ENCODE assay signal across 7 mouse cellular contexts in genomic region chr19:8818801-8819595, GRCm38 (mm10). TPM values are rescaled to one million over a fixed set of nuclear protein-coding genes. Genes with fewer than 3 reads are reported as not detected.
DNase-seq lines count a peak whose midpoint lies in the region; ATAC-seq lines count a peak whose summit lies in the region.

Gene Ttc9c (minus strand): TSS chr19:8819333.

- H3K27ac ChIP-seq in embryonic facial prominence, embryonic 10.5 days (replicated peaks): peak within 1 kb of the TSS; percentile 97
- peak within 1 kb of the TSS; percentile 100 for H3K27ac ChIP-seq in intestine, embryonic 15.5 days

- peak within 1 kb of the TSS; percentile 80 for H3K4me2 ChIP-seq in intestine, embryonic 15.5 days (replicated peaks)

- H3K9ac ChIP-seq in intestine, embryonic 15.5 days: peak within 1 kb of the TSS; percentile 98

- no peaks in the 10 kb centered on the region for H3K27me3 ChIP-seq in embryonic facial prominence, embryonic 10.5 days (replicated peaks; ENCODE audit: low read depth, poor library complexity, severe bottlenecking)
- no peaks in the 10 kb centered on the region for H3K27me3 ChIP-seq in intestine, embryonic 15.5 days (replicated peaks)

- H3K9me3 ChIP-seq in embryonic facial prominence, embryonic 10.5 days: no peaks in the 10 kb centered on the region
- H3K9me3 ChIP-seq in intestine, embryonic 15.5 days: no peaks in the 10 kb centered on the region

- peak within 1 kb of the TSS; percentile 100 for H3K4me3 ChIP-seq in embryonic facial prominence, embryonic 10.5 days
- H3K4me3 ChIP-seq in intestine, embryonic 15.5 days (replicated peaks): peak within 1 kb of the TSS; percentile 98

- intact Hi-C loops in left cerebral cortex, postnatal 14 days (cut with DNase I): no loop called here

- H3K4me1 ChIP-seq in embryonic facial prominence, embryonic 10.5 days: peaks cover 48% of the 10 kb centered on the region
- peaks cover 21% of the 10 kb centered on the region for H3K4me1 ChIP-seq in intestine, embryonic 15.5 days (replicated peaks)

- WGBS in embryonic facial prominence, embryonic 10.5 days: under 1% methylated on average over 33 of the region's 33 CpGs
- under 1% methylated on average over 33 of the region's 33 CpGs for WGBS in intestine, embryonic 15.5 days

- peak; percentile 94 for DNase-seq in adrenal gland, postnatal 25 days
- peak; percentile 97 for DNase-seq in embryonic facial prominence, embryonic 10.5 days (ENCODE audit: low spot score)
- peak; percentile 86 to 95 for DNase-seq in gastrocnemius, postnatal 4 days (ENCODE audit: low spot score in 2 of 2)
- peak; percentile 97 to 99 for DNase-seq in left cerebral cortex, postnatal 14 days (ENCODE audit: low spot score in 2 of 2)
- DNase-seq in right cerebral cortex, postnatal 25 days: peak; percentile 95

- peak; percentile 93 for ATAC-seq in intestine, embryonic 15.5 days
- ATAC-seq in megakaryocyte-erythroid progenitor cell, adult 5-6 weeks (replicated peaks; ENCODE audit: low FRiP score, low TSS enrichment, poor library complexity, severe bottlenecking): peak; percentile 82

- H3K36me3 ChIP-seq in embryonic facial prominence, embryonic 10.5 days (replicated peaks): peaks cover 58% of the 10 kb centered on the region
- H3K36me3 ChIP-seq in intestine, embryonic 15.5 days: peaks cover 6% of the 10 kb centered on the region

RNA-seq across cellular contexts. Expression of gene Ttc9c, which starts in this region (rescaled TPM):
- total RNA-seq in adrenal gland, postnatal 25 days (2021): 32.7 and 41.1 TPM in 2 replicates
- polyA plus RNA-seq in embryonic facial prominence, embryonic 10.5 days (2016; fragmentation: Nextera tagmentation; extraction: Ambion mirVana): 83.8 and 85.6 TPM in 2 replicates
- total RNA-seq in gastrocnemius, postnatal 4 days (2021): 10 to 100 TPM; 19.9 to 22.9 TPM
- polyA plus RNA-seq in intestine, embryonic 15.5 days (2015; fragmentation: Nextera tagmentation; extraction: Ambion mirVana): 48.2 and 49.3 TPM in 2 replicates
- total RNA-seq in left cerebral cortex, postnatal 14 days (2021): 10 to 100 TPM; 28.2 to 30.5 TPM
- total RNA-seq in megakaryocyte-erythroid progenitor cell, adult 5-6 weeks (2014; fragmentation: Nextera tagmentation): 35.6 and 41.6 TPM in 2 replicates
- total RNA-seq in megakaryocyte-erythroid progenitor cell, adult 5-6 weeks (2017): 55.3 and 57.2 TPM in 2 replicates

Comparison
In these comparisons a context has a peak if more than half of its experiments do, and no peak if none do; other contexts are left out.
1. Peak in every context shown above with its lines: DNase-seq, ATAC-seq, H3K4me3 ChIP-seq and H3K27ac ChIP-seq.